Mouse (Mus musculus): ENCODE results near the gene Tcf7l1.

Tcf7l1 gene

GRCm38 (mm10) chr6:72787322-72787947 is 1.6 kb downstream of the Tcf7l1 start:
- DNase-seq (ENCODE audit: low read depth, low spot score) = no peak

GRCm38 (mm10) chr6:72783780-72784179 is 5.3 kb downstream of the Tcf7l1 start:
- no peak for DNase-seq (ENCODE audit: low read depth, low spot score)

- DNase-seq (ENCODE audit: low read depth, low spot score) = no peak
Observed at GRCm38 (mm10) chr6:72778779-72779776, 10.0 kb downstream of the Tcf7l1 start.

GRCm38 (mm10) chr6:72777212-72777611 is 11.8 kb downstream of the Tcf7l1 start:
- DNase-seq (ENCODE audit: low read depth, low spot score) = no peak

GRCm38 (mm10) chr6:72774275-72774674 is 14.8 kb downstream of the Tcf7l1 start:
- no peak for DNase-seq (ENCODE audit: low read depth, low spot score)

GRCm38 (mm10) chr6:72769915-72770776 is 18.9 kb downstream of the Tcf7l1 start:
- no peak for DNase-seq (ENCODE audit: low read depth, low spot score)

- DNase-seq (ENCODE audit: low read depth, low spot score) = no peak
Observed at GRCm38 (mm10) chr6:72769343-72769742, 19.7 kb downstream of the Tcf7l1 start.

- DNase-seq (ENCODE audit: low read depth, low spot score) = no peak
Observed at GRCm38 (mm10) chr6:72768804-72769203, 20.2 kb downstream of the Tcf7l1 start.

- no peak for DNase-seq (ENCODE audit: low read depth, low spot score)
Observed at GRCm38 (mm10) chr6:72768097-72768496, 21.0 kb downstream of the Tcf7l1 start.

- DNase-seq (ENCODE audit: low read depth, low spot score) = no peak
Observed at GRCm38 (mm10) chr6:72763616-72764015, 25.4 kb downstream of the Tcf7l1 start.

GRCm38 (mm10) chr6:72761645-72762044 is 27.4 kb downstream of the Tcf7l1 start:
- no peak for DNase-seq (ENCODE audit: low read depth, low spot score)

- DNase-seq (ENCODE audit: low read depth, low spot score) = no peak
Observed at GRCm38 (mm10) chr6:72758239-72759017, 30.6 kb downstream of the Tcf7l1 start.

- no peak for DNase-seq (ENCODE audit: low read depth, low spot score)
Observed at GRCm38 (mm10) chr6:72755267-72755889, 33.7 kb downstream of the Tcf7l1 start.

GRCm38 (mm10) chr6:72754215-72754614 is 34.8 kb downstream of the Tcf7l1 start:
- no peak for DNase-seq (ENCODE audit: low read depth, low spot score)

GRCm38 (mm10) chr6:72753782-72754181 is 35.3 kb downstream of the Tcf7l1 start:
- DNase-seq (ENCODE audit: low read depth, low spot score) = no peak

- DNase-seq (ENCODE audit: low read depth, low spot score) = no peak
Observed at GRCm38 (mm10) chr6:72752824-72753223, 36.2 kb downstream of the Tcf7l1 start.

- no peak for DNase-seq (ENCODE audit: low read depth, low spot score)
Observed at GRCm38 (mm10) chr6:72751210-72751609, 37.8 kb downstream of the Tcf7l1 start.

- no peak for DNase-seq (ENCODE audit: low read depth, low spot score)
Observed at GRCm38 (mm10) chr6:72748882-72749437, 40.1 kb downstream of the Tcf7l1 start.

GRCm38 (mm10) chr6:72748421-72748820 is 40.6 kb downstream of the Tcf7l1 start:
- DNase-seq (ENCODE audit: low read depth, low spot score) = no peak

- DNase-seq (ENCODE audit: low read depth, low spot score) = no peak
Observed at GRCm38 (mm10) chr6:72747814-72748213, 41.2 kb downstream of the Tcf7l1 start.

All from brain, embryonic 18.5 days (tissue).